Mouse (Mus musculus): ENCODE measurements around the gene Amn1.

DNA sequence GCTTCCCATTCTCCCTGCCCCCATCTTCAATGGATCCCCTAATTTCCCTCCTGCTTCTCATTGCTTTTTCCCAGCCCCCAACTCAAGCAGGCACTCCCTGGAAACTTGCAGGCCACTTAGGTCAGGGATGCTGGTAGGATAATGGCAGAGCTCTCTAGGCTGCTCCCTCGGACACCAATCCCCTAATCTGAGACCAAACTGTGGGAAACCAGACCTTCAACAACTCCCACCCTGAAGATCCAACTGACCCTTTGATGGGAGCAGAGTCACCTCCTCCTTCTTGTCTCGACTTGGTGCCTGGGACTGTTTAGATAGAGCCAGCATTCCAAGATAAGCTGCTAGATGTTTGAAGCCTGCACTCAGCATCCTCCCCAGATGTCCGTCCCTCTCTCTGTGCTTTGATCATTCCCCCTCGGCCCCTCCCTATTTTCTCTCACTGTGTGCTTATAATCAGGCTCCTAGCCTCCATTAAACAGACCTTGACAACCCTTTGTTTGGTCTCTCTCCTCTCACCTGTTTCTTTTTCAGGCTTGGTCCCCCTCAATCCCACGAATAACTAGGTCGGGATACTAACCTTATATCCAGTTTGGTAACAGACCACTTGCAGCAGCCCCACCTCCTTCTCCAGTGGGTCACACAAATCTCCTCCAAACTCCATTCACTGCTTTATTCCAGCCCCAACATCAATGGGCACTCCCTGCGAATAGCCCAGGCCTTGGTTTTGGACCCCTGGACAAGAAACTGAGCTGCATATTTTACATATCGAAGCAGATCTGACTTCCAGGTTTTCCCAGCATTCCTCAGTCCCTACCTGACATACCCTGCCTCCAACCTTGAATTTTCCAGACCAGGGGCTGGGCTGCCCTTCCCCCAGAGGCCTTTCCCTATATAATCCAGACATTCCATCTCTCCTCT, 34.1 kb downstream of the Amn1 start:
- no peak for TF ChIP-seq POLR2A (IDR thresholded peaks at IDR 0.05; ENCODE audit: control insufficient read depth, extremely low read depth, insufficient read depth, low read length, poor library complexity)
- TF ChIP-seq CTCF (IDR thresholded peaks at IDR 0.05; ENCODE audit: borderline replicate concordance, control insufficient read depth, extremely low read depth, insufficient read depth, low read length, poor library complexity), result no peak
